Mouse (Mus musculus) limb, embryonic 14.5 days (tissue): ENCODE measurements around the gene Gad2. TPM values are rescaled to one million over a fixed set of nuclear protein-coding genes. Genes with fewer than 3 reads are reported as not detected.

ENCODE experiments used
- ATAC-seq: fragments of 200-750 bp; cut with Nextera tagmentation; 2 replicates; pipeline ENCODE4 v1.8.0; 2017; ENCODE audit warnings: low read depth, moderate number of reproducible peaks, moderate TSS enrichment; ENCODE audit not compliant: low FRiP score
- DNase-seq: peaks from one replicate; pipeline ENCODE4 v3.0.0-alpha.2; 2015; ENCODE audit warnings: low spot score
- H3K27ac ChIP-seq: fragments of 300-500 bp; sonication (generic); replicated peaks from 2 replicates; pipeline ENCODE4 v1.5.1; 2014; ENCODE audit warnings: low read depth, mild to moderate bottlenecking, low read length, moderate library complexity, mixed read lengths
- H3K27me3 ChIP-seq: fragments of 300-500 bp; sonication (generic); 2 replicates; pipeline ENCODE4 v1.6.1; 2014; ENCODE audit warnings: low read length, mixed read lengths; ENCODE audit not compliant: control insufficient read depth, insufficient read depth
- H3K36me3 ChIP-seq: fragments of 300-500 bp; sonication (generic); 2 replicates; pipeline ENCODE4 v1.6.1; 2014; ENCODE audit warnings: mild to moderate bottlenecking, low read length, moderate library complexity, mixed read lengths; ENCODE audit not compliant: control insufficient read depth, insufficient read depth
- H3K4me1 ChIP-seq: fragments of 300-500 bp; sonication (generic); 2 replicates; pipeline ENCODE4 v1.6.1; 2014; ENCODE audit warnings: antibody characterized with exemption, low read length, mixed read lengths; ENCODE audit not compliant: control insufficient read depth, insufficient read depth
- H3K4me2 ChIP-seq: fragments of 300-500 bp; sonication (generic); replicated peaks from 2 replicates; pipeline ENCODE4 v1.6.1; 2014; ENCODE audit warnings: low read depth, mild to moderate bottlenecking, low read length, moderate library complexity; ENCODE audit not compliant: severe bottlenecking
- H3K4me3 ChIP-seq: fragments of 300-500 bp; sonication (generic); replicated peaks from 2 replicates; pipeline ENCODE4 v1.5.1; 2014; ENCODE audit warnings: low read length
- H3K9ac ChIP-seq: fragments of 300-500 bp; sonication (generic); 2 replicates; pipeline ENCODE4 v1.6.1; 2014; ENCODE audit warnings: mild to moderate bottlenecking, low read depth, low read length, moderate library complexity; ENCODE audit not compliant: severe bottlenecking
- H3K9me3 ChIP-seq: fragments of 300-500 bp; sonication (generic); 2 replicates; pipeline ENCODE4 v1.6.1; 2016; ENCODE audit warnings: low read length; ENCODE audit not compliant: control insufficient read depth
- POLR2A ChIP-seq: fragments of 200-500 bp; IDR thresholded peaks from 2 replicates; pipeline ENCODE4 v1.8.0; 2012; ENCODE audit warnings: inconsistent platforms, mild to moderate bottlenecking, moderate library complexity, borderline replicate concordance; ENCODE audit not compliant: insufficient read depth, insufficient read length; ENCODE audit errors: extremely low read depth
- WGBS: fragments of 180-500 bp; shearing (Covaris S2); extraction: QIAGEN DNeasy Blood & Tissue Kit; methylation state at CpG from one replicate; pipeline ENCODE4 v1.1.7; 2014; 5-methylcytosine and 5-hydroxymethylcytosine counted together
- polyA plus RNA-seq, 2 experiments: library from polyadenylated mRNA; depleted of rRNA in 1 of 2; stranded (reverse) in 1 of 2; unstranded in 1 of 2; fragments of >200 nt; fragmentation: Nextera tagmentation in 1 of 2; extraction: Ambion mirVana in 1 of 2; gene quantifications; 2 replicates each; pipeline versions ENCODE4 v1.2.1 to v1.2.3; 2012 to 2014

Gene Gad2
- polyA plus RNA-seq, 2 experiments, result 0.08 to 0.38 TPM

- H3K4me2 ChIP-seq, result no peak overlapping the region
- no peaks in the 10 kb centered on the region for H3K36me3 ChIP-seq
- H3K9ac ChIP-seq, result no peak overlapping the region
- no peaks in the 10 kb centered on the region for H3K9me3 ChIP-seq
- no peaks in the 10 kb centered on the region for H3K4me1 ChIP-seq
- H3K27ac ChIP-seq, result no peak overlapping the region
- no peak for ATAC-seq
- no peaks in the 10 kb centered on the region for H3K27me3 ChIP-seq
- no peak for TF ChIP-seq POLR2A
- no peak for DNase-seq
- no peak overlapping the region for H3K4me3 ChIP-seq
- WGBS, result 88% methylated on average over 2 of the region's 2 CpGs
Observed at GRCm38 (mm10) chr2:22670415-22670814, 48.4 kb downstream of the Gad2 start.

GRCm38 (mm10) chr2:22671348-22671747 lies 49.3 kb downstream of the Gad2 start:
- Histone ChIP-seq H3K4me1 (no peaks in the 10 kb centered on the region), H3K4me3 (no peak overlapping the region), H3K9ac (no peak overlapping the region), H3K9me3 (no peaks in the 10 kb centered on the region), H3K27ac (no peak overlapping the region), H3K27me3 (no peaks in the 10 kb centered on the region), H3K4me2 (no peak overlapping the region), H3K36me3 (no peaks in the 10 kb centered on the region)
- DNase-seq (no peak), ATAC-seq (no peak)
- WGBS, result 77% methylated on average over 1 of the region's 1 CpGs
- no peak for TF ChIP-seq POLR2A

DNA sequence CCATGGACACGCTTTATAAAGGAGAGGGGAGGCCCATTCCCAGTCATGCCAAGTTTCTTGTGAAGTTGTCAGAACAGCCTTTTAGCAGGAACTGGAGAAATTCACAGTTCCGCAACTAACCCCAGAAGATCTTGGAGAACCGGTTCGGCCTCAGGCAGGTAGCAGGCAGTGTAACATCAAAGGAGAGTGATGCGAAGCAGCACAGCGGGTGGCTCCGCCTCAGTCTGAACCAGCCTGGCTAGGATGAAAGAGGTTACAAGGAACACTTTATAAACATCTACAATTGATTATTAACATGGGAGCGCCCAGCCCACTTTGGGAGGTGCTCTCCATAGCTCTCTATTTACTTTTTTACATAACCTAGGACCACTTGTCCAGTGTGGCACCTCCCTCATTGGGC lies 55.1 kb downstream of the Gad2 start:
- Histone ChIP-seq H3K9ac (no peak overlapping the region), H3K4me1 (no peaks in the 10 kb centered on the region), H3K36me3 (no peaks in the 10 kb centered on the region), H3K27me3 (no peaks in the 10 kb centered on the region), H3K4me3 (no peak overlapping the region), H3K9me3 (no peaks in the 10 kb centered on the region), H3K27ac (no peak overlapping the region), H3K4me2 (no peak overlapping the region)
- no peak for TF ChIP-seq POLR2A
- ATAC-seq (no peak), DNase-seq (peak; percentile 4)
- WGBS, result 18% methylated on average over 8 of the region's 8 CpGs

- H3K9ac ChIP-seq, result no peak overlapping the region
- no peak for ATAC-seq
- H3K36me3 ChIP-seq, result no peaks in the 10 kb centered on the region
- 86% methylated on average over 4 of the region's 4 CpGs for WGBS
- no peak for TF ChIP-seq POLR2A
- no peak overlapping the region for H3K4me2 ChIP-seq
- no peaks in the 10 kb centered on the region for H3K9me3 ChIP-seq
- no peaks in the 10 kb centered on the region for H3K4me1 ChIP-seq
- no peaks in the 10 kb centered on the region for H3K27me3 ChIP-seq
- no peak overlapping the region for H3K4me3 ChIP-seq
- no peak for DNase-seq
- H3K27ac ChIP-seq, result no peak overlapping the region
Observed at GRCm38 (mm10) chr2:22679944-22680343, 57.9 kb downstream of the Gad2 start.

GRCm38 (mm10) chr2:22689969-22690368 lies 68.0 kb downstream of the Gad2 start:
- Histone ChIP-seq H3K4me1 (no peaks in the 10 kb centered on the region), H3K4me2 (no peak overlapping the region), H3K27ac (no peak overlapping the region), H3K36me3 (no peaks in the 10 kb centered on the region), H3K4me3 (no peak overlapping the region), H3K9ac (no peak overlapping the region), H3K9me3 (no peaks in the 10 kb centered on the region), H3K27me3 (no peaks in the 10 kb centered on the region)
- 81% methylated on average over 7 of the region's 7 CpGs for WGBS
- TF ChIP-seq POLR2A, result no peak
- DNase-seq (no peak), ATAC-seq (no peak)

DNA sequence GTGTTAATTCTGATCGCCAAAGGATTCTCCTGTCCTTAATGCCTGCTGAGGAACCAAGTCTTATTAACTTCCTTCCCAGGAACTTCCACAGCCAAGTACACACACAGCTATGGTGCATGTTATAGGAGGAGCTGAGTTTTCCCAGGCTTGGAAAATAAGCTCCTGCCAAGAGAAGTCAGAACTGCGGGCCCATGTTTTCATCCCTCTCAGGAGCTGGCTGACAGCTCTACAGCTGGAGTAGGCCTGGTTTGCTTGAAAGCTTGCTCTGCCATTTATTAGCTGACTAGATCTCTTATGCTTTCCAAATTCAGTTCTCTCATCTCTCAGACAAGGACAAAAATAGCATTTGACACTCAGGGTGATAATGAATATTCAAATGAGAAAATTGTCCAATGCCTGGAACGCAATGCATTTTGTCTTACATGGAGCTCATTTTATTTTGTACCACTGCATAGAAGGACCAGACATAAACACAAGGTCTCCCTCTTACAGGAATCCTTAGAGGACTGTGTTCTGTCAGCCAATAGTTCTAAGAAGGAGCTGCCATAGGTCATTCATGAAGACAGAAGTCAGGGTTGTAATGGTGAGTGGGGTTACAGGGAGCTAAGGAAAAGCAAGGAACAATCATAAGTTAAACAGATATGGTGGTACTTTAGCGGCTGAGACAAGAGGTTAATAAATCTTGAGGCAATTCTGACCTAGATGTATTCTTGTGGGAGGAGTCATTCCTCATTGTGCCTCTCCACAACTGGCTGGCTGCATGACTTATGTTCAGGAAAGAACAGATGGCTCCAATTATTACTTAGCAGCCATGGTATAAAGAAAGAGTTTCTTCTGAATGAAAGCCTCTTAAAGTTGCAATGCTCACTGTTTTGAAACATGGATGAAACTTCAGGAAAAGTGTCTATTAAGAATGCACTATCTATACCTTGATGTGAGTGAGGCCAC lies 83.0 kb downstream of the Gad2 start:
- ATAC-seq (no peak; the same call in 1 of the 2 replicates), DNase-seq (peak; percentile 49)
- Histone ChIP-seq H3K9me3 (no peaks in the 10 kb centered on the region), H3K27me3 (no peaks in the 10 kb centered on the region), H3K36me3 (no peaks in the 10 kb centered on the region), H3K4me1 (no peaks in the 10 kb centered on the region), H3K4me3 (no peak overlapping the region), H3K4me2 (no peak overlapping the region), H3K27ac (no peak overlapping the region), H3K9ac (no peak overlapping the region)
- TF ChIP-seq POLR2A, result no peak
- WGBS, result 36% methylated on average over 4 of the region's 4 CpGs
